Mouse (Mus musculus): Measurements from ENCODE around the gene Tprkb. TPM values are rescaled to one million over a fixed set of nuclear protein-coding genes. Genes with fewer than 3 reads are reported as not detected.
"Not testable (repeated sequence)": the region's sequence is repeated elsewhere in the genome, so short reads cannot be mapped to it uniquely, and the experiment has no call there.

Gene Tprkb
- polyA plus RNA-seq, 1 experiment from 2014 or later: 57.0 TPM

GRCm38 (mm10) chr6:85966081-85966480 lies 54.4 kb downstream of the Tprkb start:
- not testable (repeated sequence) for H3K4me1 ChIP-seq (replicated peaks; ENCODE audit: control insufficient read depth, insufficient read depth, low read length); H3K27me3 ChIP-seq (replicated peaks; ENCODE audit: control insufficient read depth, insufficient read depth, low read length); ATAC-seq

GRCm38 (mm10) chr6:85966686-85967085 lies 55.0 kb downstream of the Tprkb start:
- 82% methylated on average over 4 of the region's 4 CpGs for WGBS
- Histone ChIP-seq H3K4me2 (ENCODE audit: low read length) (no peak overlapping the region), H3K27me3 (replicated peaks; ENCODE audit: control insufficient read depth, insufficient read depth, low read length) (no peaks in the 10 kb centered on the region), H3K4me1 (replicated peaks; ENCODE audit: control insufficient read depth, insufficient read depth, low read length) (no peaks in the 10 kb centered on the region), H3K4me3 (replicated peaks; ENCODE audit: low read length) (no peak overlapping the region), H3K9me3 (ENCODE audit: control insufficient read depth, low read length) (no peaks in the 10 kb centered on the region), H3K27ac (ENCODE audit: low read length) (no peak overlapping the region), H3K36me3 (ENCODE audit: control insufficient read depth, insufficient read depth) (no peaks in the 10 kb centered on the region), H3K9ac (replicated peaks; ENCODE audit: low read depth, low read length) (no peak overlapping the region)
- ATAC-seq: no peak

More at GRCm38 (mm10) chr6:85966081-85966480, 54.4 kb downstream of the Tprkb start:
- not testable (repeated sequence) for H3K9me3 ChIP-seq (ENCODE audit: control insufficient read depth, low read length); H3K36me3 ChIP-seq (ENCODE audit: control insufficient read depth, insufficient read depth); H3K9ac ChIP-seq (replicated peaks; ENCODE audit: low read depth, low read length); H3K4me2 ChIP-seq (ENCODE audit: low read length); H3K4me3 ChIP-seq (replicated peaks; ENCODE audit: low read length); H3K27ac ChIP-seq (ENCODE audit: low read length)
- 27% methylated on average over 4 of the region's 6 CpGs for WGBS

- no peak overlapping the region for H3K4me2 ChIP-seq (ENCODE audit: low read length)
- H3K4me1 ChIP-seq (replicated peaks; ENCODE audit: control insufficient read depth, insufficient read depth, low read length): no peaks in the 10 kb centered on the region
- H3K4me3 ChIP-seq (replicated peaks; ENCODE audit: low read length): no peak overlapping the region
- no peaks in the 10 kb centered on the region for H3K27me3 ChIP-seq (replicated peaks; ENCODE audit: control insufficient read depth, insufficient read depth, low read length)
- no peak overlapping the region for H3K9ac ChIP-seq (replicated peaks; ENCODE audit: low read depth, low read length)
- WGBS: 70% methylated on average over 2 of the region's 2 CpGs
- no peaks in the 10 kb centered on the region for H3K36me3 ChIP-seq (ENCODE audit: control insufficient read depth, insufficient read depth)
- H3K27ac ChIP-seq (ENCODE audit: low read length): no peak overlapping the region
- H3K9me3 ChIP-seq (ENCODE audit: control insufficient read depth, low read length): no peaks in the 10 kb centered on the region
- ATAC-seq: no peak
These were observed 58.2 kb downstream of the Tprkb start for GRCm38 (mm10) chr6:85969889-85970288.

GRCm38 (mm10) chr6:85972699-85973098 lies 61.0 kb downstream of the Tprkb start:
- no peaks in the 10 kb centered on the region for H3K36me3 ChIP-seq (ENCODE audit: control insufficient read depth, insufficient read depth)
- H3K4me1 ChIP-seq (replicated peaks; ENCODE audit: control insufficient read depth, insufficient read depth, low read length): no peaks in the 10 kb centered on the region
- no peak for ATAC-seq
- H3K4me3 ChIP-seq (replicated peaks; ENCODE audit: low read length): no peak overlapping the region
- no peak overlapping the region for H3K27ac ChIP-seq (ENCODE audit: low read length)
- H3K27me3 ChIP-seq (replicated peaks; ENCODE audit: control insufficient read depth, insufficient read depth, low read length): no peaks in the 10 kb centered on the region
- no peak overlapping the region for H3K4me2 ChIP-seq (ENCODE audit: low read length)
- WGBS: 76% methylated on average over 3 of the region's 3 CpGs
- no peaks in the 10 kb centered on the region for H3K9me3 ChIP-seq (ENCODE audit: control insufficient read depth, low read length)
- no peak overlapping the region for H3K9ac ChIP-seq (replicated peaks; ENCODE audit: low read depth, low read length)

GRCm38 (mm10) chr6:85973336-85973735 lies 61.7 kb downstream of the Tprkb start:
- H3K4me1 ChIP-seq (replicated peaks; ENCODE audit: control insufficient read depth, insufficient read depth, low read length): no peaks in the 10 kb centered on the region
- no peak overlapping the region for H3K9ac ChIP-seq (replicated peaks; ENCODE audit: low read depth, low read length)
- no peak overlapping the region for H3K27ac ChIP-seq (ENCODE audit: low read length)
- H3K27me3 ChIP-seq (replicated peaks; ENCODE audit: control insufficient read depth, insufficient read depth, low read length): no peaks in the 10 kb centered on the region
- H3K9me3 ChIP-seq (ENCODE audit: control insufficient read depth, low read length): no peaks in the 10 kb centered on the region
- ATAC-seq: no peak
- H3K36me3 ChIP-seq (ENCODE audit: control insufficient read depth, insufficient read depth): no peaks in the 10 kb centered on the region
- no peak overlapping the region for H3K4me2 ChIP-seq (ENCODE audit: low read length)
- H3K4me3 ChIP-seq (replicated peaks; ENCODE audit: low read length): no peak overlapping the region
- WGBS: 79% methylated on average over 3 of the region's 3 CpGs

GRCm38 (mm10) chr6:85974941-85975617 lies 63.4 kb downstream of the Tprkb start:
- H3K4me2 ChIP-seq (ENCODE audit: low read length): no peak overlapping the region
- H3K27ac ChIP-seq (ENCODE audit: low read length): no peak overlapping the region
- no peaks in the 10 kb centered on the region for H3K9me3 ChIP-seq (ENCODE audit: control insufficient read depth, low read length)
- no peaks in the 10 kb centered on the region for H3K27me3 ChIP-seq (replicated peaks; ENCODE audit: control insufficient read depth, insufficient read depth, low read length)
- H3K4me1 ChIP-seq (replicated peaks; ENCODE audit: control insufficient read depth, insufficient read depth, low read length): no peaks in the 10 kb centered on the region
- no peak overlapping the region for H3K9ac ChIP-seq (replicated peaks; ENCODE audit: low read depth, low read length)
- no peaks in the 10 kb centered on the region for H3K36me3 ChIP-seq (ENCODE audit: control insufficient read depth, insufficient read depth)
- ATAC-seq: no peak
- 67% methylated on average over 10 of the region's 10 CpGs for WGBS
- H3K4me3 ChIP-seq (replicated peaks; ENCODE audit: low read length): no peak overlapping the region

GRCm38 (mm10) chr6:85975761-85976160 lies 64.1 kb downstream of the Tprkb start:
- H3K9ac ChIP-seq (replicated peaks; ENCODE audit: low read depth, low read length): no peak overlapping the region
- ATAC-seq: no peak
- H3K36me3 ChIP-seq (ENCODE audit: control insufficient read depth, insufficient read depth): no peaks in the 10 kb centered on the region
- 97% methylated on average over 1 of the region's 1 CpGs for WGBS
- H3K4me2 ChIP-seq (ENCODE audit: low read length): no peak overlapping the region
- H3K4me1 ChIP-seq (replicated peaks; ENCODE audit: control insufficient read depth, insufficient read depth, low read length): no peaks in the 10 kb centered on the region
- no peaks in the 10 kb centered on the region for H3K9me3 ChIP-seq (ENCODE audit: control insufficient read depth, low read length)
- no peaks in the 10 kb centered on the region for H3K27me3 ChIP-seq (replicated peaks; ENCODE audit: control insufficient read depth, insufficient read depth, low read length)
- H3K27ac ChIP-seq (ENCODE audit: low read length): no peak overlapping the region
- no peak overlapping the region for H3K4me3 ChIP-seq (replicated peaks; ENCODE audit: low read length)

- no peak for ATAC-seq
- WGBS: 89% methylated on average over 5 of the region's 5 CpGs
These were observed 64.6 kb downstream of the Tprkb start for GRCm38 (mm10) chr6:85976242-85976641.

GRCm38 (mm10) chr6:85978736-85979135 lies 67.1 kb downstream of the Tprkb start:
- not testable (repeated sequence) for H3K27me3 ChIP-seq (replicated peaks; ENCODE audit: control insufficient read depth, insufficient read depth, low read length); H3K4me2 ChIP-seq (ENCODE audit: low read length); ATAC-seq; H3K9me3 ChIP-seq (ENCODE audit: control insufficient read depth, low read length); H3K4me3 ChIP-seq (replicated peaks; ENCODE audit: low read length); H3K4me1 ChIP-seq (replicated peaks; ENCODE audit: control insufficient read depth, insufficient read depth, low read length); H3K27ac ChIP-seq (ENCODE audit: low read length); H3K36me3 ChIP-seq (ENCODE audit: control insufficient read depth, insufficient read depth); H3K9ac ChIP-seq (replicated peaks; ENCODE audit: low read depth, low read length)
- WGBS: 75% methylated on average over 4 of the region's 4 CpGs

More at GRCm38 (mm10) chr6:85976242-85976641, 64.6 kb downstream of the Tprkb start:
- no peaks in the 10 kb centered on the region for H3K9me3 ChIP-seq (ENCODE audit: control insufficient read depth, low read length)
- H3K27me3 ChIP-seq (replicated peaks; ENCODE audit: control insufficient read depth, insufficient read depth, low read length): no peaks in the 10 kb centered on the region
- H3K4me3 ChIP-seq (replicated peaks; ENCODE audit: low read length): no peak overlapping the region
- no peak overlapping the region for H3K9ac ChIP-seq (replicated peaks; ENCODE audit: low read depth, low read length)
- H3K4me1 ChIP-seq (replicated peaks; ENCODE audit: control insufficient read depth, insufficient read depth, low read length): no peaks in the 10 kb centered on the region
- H3K4me2 ChIP-seq (ENCODE audit: low read length): no peak overlapping the region
- H3K27ac ChIP-seq (ENCODE audit: low read length): no peak overlapping the region
- H3K36me3 ChIP-seq (ENCODE audit: control insufficient read depth, insufficient read depth): no peaks in the 10 kb centered on the region
